Mouse (Mus musculus) lung, embryonic 16.5 days (tissue): Measurements from ENCODE around the gene Tef. TPM values are rescaled to one million over a fixed set of nuclear protein-coding genes. Genes with fewer than 3 reads are reported as not detected.
A peak's percentile ranks its signal among the peaks of the same experiment; 100 is the strongest.

ENCODE experiments used
- ATAC-seq: fragments of 200-750 bp; cut with Nextera tagmentation; 2 replicates; pipeline ENCODE4 v1.8.0; 2017; ENCODE audit warnings: low read depth, mild to moderate bottlenecking, moderate library complexity
- H3K27ac ChIP-seq: fragments of 300-500 bp; sonication (generic); 2 replicates; pipeline ENCODE4 v1.5.1; 2014; ENCODE audit warnings: mild to moderate bottlenecking, control low read depth, low read length
- H3K27me3 ChIP-seq: fragments of 300-500 bp; sonication (generic); 2 replicates; pipeline ENCODE4 v1.6.1; 2014; ENCODE audit warnings: low read depth, low read length, mixed read lengths; ENCODE audit not compliant: control insufficient read depth, insufficient read depth
- H3K36me3 ChIP-seq: fragments of 300-500 bp; sonication (generic); 2 replicates; pipeline ENCODE4 v1.6.1; 2014; ENCODE audit warnings: low read length; ENCODE audit not compliant: control insufficient read depth, insufficient read depth
- H3K4me1 ChIP-seq: fragments of 300-500 bp; sonication (generic); replicated peaks from 2 replicates; pipeline ENCODE4 v1.6.1; 2014; ENCODE audit warnings: low read length, mixed read lengths; ENCODE audit not compliant: control insufficient read depth, insufficient read depth
- H3K4me2 ChIP-seq: fragments of 300-500 bp; sonication (generic); 2 replicates; pipeline ENCODE4 v1.6.1; 2014; ENCODE audit warnings: low read depth, low read length, control low read depth
- H3K4me3 ChIP-seq: fragments of 300-500 bp; sonication (generic); 2 replicates; pipeline ENCODE4 v1.5.1; 2014; ENCODE audit warnings: mild to moderate bottlenecking, low read length, control low read depth
- H3K9ac ChIP-seq: fragments of 300-500 bp; sonication (generic); 2 replicates; pipeline ENCODE4 v1.6.1; 2014; ENCODE audit warnings: low read length, control low read depth
- H3K9me3 ChIP-seq: fragments of 300-500 bp; sonication (generic); 2 replicates; pipeline ENCODE4 v1.6.1; 2016; ENCODE audit warnings: low read length; ENCODE audit not compliant: control insufficient read depth
- WGBS: fragments of 180-500 bp; shearing (Covaris S2); extraction: QIAGEN DNeasy Blood & Tissue Kit; methylation state at CpG from one replicate; pipeline ENCODE4 v1.1.7; 2014; 5-methylcytosine and 5-hydroxymethylcytosine counted together
- polyA plus RNA-seq: library from polyadenylated mRNA; unstranded; fragments of >200 nt; fragmentation: Nextera tagmentation; extraction: Ambion mirVana; gene quantifications from 2 replicates; pipeline ENCODE4 v1.2.1, GENCODE M21; 2015

The Tef gene
- polyA plus RNA-seq, 1 experiment from 2014 or later: 32.4 TPM

DNA sequence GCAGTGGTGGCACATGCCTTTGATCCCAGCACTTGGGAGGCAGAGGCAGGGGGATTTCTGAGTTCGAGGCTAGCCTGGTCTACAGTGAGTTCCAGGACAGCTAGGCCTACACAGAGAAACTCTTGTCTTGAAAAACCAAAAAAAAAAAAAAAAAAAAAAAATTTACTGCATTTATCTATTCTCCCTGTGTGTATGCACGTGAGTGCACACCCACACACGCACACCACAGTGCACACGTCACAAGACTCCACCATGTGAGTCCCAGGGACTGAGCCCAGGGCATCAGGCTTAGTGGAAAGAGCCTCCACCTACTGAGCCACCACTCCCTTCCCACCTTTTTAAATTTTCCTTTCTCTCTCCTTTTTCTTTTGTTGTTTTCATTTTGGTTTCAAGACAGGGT lies 28.3 kb downstream of the Tef start:
- WGBS: 85% methylated on average over 4 of the region's 4 CpGs
- peaks cover 8% of the 10 kb centered on the region for H3K4me1 ChIP-seq
- no peak overlapping the region for H3K27ac ChIP-seq
- no peak overlapping the region for H3K4me3 ChIP-seq
- no peak overlapping the region for H3K4me2 ChIP-seq
- H3K27me3 ChIP-seq: no peaks in the 10 kb centered on the region
- ATAC-seq: no peak
- no peaks in the 10 kb centered on the region for H3K9me3 ChIP-seq
- H3K9ac ChIP-seq: no peak overlapping the region
- H3K36me3 ChIP-seq: peaks cover 6% of the 10 kb centered on the region; the same call in 1 of the 2 replicates

- ATAC-seq: peak; percentile 92
- no peak overlapping the region for H3K4me3 ChIP-seq
- WGBS: 12% methylated on average over 24 of the region's 24 CpGs
- H3K4me1 ChIP-seq: peaks cover 15% of the 10 kb centered on the region
- no peaks in the 10 kb centered on the region for H3K27me3 ChIP-seq
- no peaks in the 10 kb centered on the region for H3K9me3 ChIP-seq
- peak overlapping the region; percentile 34 for H3K4me2 ChIP-seq
- no peaks in the 10 kb centered on the region; the same call in 1 of the 2 replicates for H3K36me3 ChIP-seq
- H3K9ac ChIP-seq: peak overlapping the region; percentile 24
- peak overlapping the region; percentile 42; the same call in 1 of the 2 replicates for H3K27ac ChIP-seq
Measured at GRCm38 (mm10) chr15:81831136-81831825, 29.1 kb downstream of the Tef start.

DNA sequence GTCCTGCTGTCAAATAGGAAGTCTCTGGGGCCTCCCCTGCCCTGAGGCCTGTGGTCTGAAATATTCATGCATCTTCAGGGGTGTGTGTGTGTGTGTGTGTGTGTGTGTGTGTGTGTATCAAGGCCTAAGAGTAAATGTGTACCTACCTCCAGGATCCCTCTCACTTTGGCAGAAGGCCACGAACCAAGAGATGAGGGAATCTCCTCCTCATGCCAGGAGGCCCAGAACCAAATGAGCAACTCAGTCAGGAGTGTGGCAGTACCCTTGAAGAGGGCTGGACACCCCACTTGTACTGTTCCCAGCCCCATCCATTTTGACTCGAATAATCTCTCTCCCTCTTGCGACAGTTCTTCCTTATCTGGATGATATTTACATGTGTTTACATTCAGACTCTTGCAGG lies 30.0 kb downstream of the Tef start:
- no peak overlapping the region for H3K27ac ChIP-seq
- peaks cover 24% of the 10 kb centered on the region for H3K4me1 ChIP-seq
- no peak overlapping the region for H3K4me2 ChIP-seq
- 46% methylated on average over 3 of the region's 3 CpGs for WGBS
- no peaks in the 10 kb centered on the region; the same call in 1 of the 2 replicates for H3K36me3 ChIP-seq
- no peaks in the 10 kb centered on the region for H3K9me3 ChIP-seq
- no peak for ATAC-seq
- H3K4me3 ChIP-seq: no peak overlapping the region
- no peaks in the 10 kb centered on the region for H3K27me3 ChIP-seq
- no peak overlapping the region for H3K9ac ChIP-seq

- 61% methylated on average over 4 of the region's 4 CpGs for WGBS
- no peak overlapping the region for H3K27ac ChIP-seq
- H3K9me3 ChIP-seq: no peaks in the 10 kb centered on the region
- no peaks in the 10 kb centered on the region for H3K36me3 ChIP-seq
- H3K4me2 ChIP-seq: no peak overlapping the region
- H3K4me1 ChIP-seq: peaks cover 28% of the 10 kb centered on the region
- no peak overlapping the region for H3K9ac ChIP-seq
- ATAC-seq: no peak
- H3K4me3 ChIP-seq: no peak overlapping the region
- no peaks in the 10 kb centered on the region for H3K27me3 ChIP-seq
Measured at GRCm38 (mm10) chr15:81833481-81833880, 31.3 kb downstream of the Tef start.

- Histone ChIP-seq H3K4me2 (no peak overlapping the region), H3K27me3 (no peaks in the 10 kb centered on the region), H3K36me3 (no peaks in the 10 kb centered on the region), H3K27ac (no peak overlapping the region), H3K9ac (no peak overlapping the region), H3K4me1 (peaks cover 33% of the 10 kb centered on the region), H3K9me3 (no peaks in the 10 kb centered on the region), H3K4me3 (no peak overlapping the region)
- WGBS: 45% methylated on average over 3 of the region's 3 CpGs
- no peak for ATAC-seq
Measured at GRCm38 (mm10) chr15:81834171-81834841, 32.1 kb downstream of the Tef start.

- H3K9ac ChIP-seq: peak overlapping the region; percentile 61; the same call in 1 of the 2 replicates
- no peaks in the 10 kb centered on the region for H3K27me3 ChIP-seq
- no peak overlapping the region; the same call in 1 of the 2 replicates for H3K4me2 ChIP-seq
- H3K4me3 ChIP-seq: no peak overlapping the region
- H3K36me3 ChIP-seq: no peaks in the 10 kb centered on the region
- H3K9me3 ChIP-seq: no peaks in the 10 kb centered on the region
- H3K27ac ChIP-seq: no peak overlapping the region
- 69% methylated on average over 10 of the region's 10 CpGs for WGBS
- peaks cover 42% of the 10 kb centered on the region for H3K4me1 ChIP-seq
- no peak for ATAC-seq
Measured at GRCm38 (mm10) chr15:81835007-81835880, 33.0 kb downstream of the Tef start.

DNA sequence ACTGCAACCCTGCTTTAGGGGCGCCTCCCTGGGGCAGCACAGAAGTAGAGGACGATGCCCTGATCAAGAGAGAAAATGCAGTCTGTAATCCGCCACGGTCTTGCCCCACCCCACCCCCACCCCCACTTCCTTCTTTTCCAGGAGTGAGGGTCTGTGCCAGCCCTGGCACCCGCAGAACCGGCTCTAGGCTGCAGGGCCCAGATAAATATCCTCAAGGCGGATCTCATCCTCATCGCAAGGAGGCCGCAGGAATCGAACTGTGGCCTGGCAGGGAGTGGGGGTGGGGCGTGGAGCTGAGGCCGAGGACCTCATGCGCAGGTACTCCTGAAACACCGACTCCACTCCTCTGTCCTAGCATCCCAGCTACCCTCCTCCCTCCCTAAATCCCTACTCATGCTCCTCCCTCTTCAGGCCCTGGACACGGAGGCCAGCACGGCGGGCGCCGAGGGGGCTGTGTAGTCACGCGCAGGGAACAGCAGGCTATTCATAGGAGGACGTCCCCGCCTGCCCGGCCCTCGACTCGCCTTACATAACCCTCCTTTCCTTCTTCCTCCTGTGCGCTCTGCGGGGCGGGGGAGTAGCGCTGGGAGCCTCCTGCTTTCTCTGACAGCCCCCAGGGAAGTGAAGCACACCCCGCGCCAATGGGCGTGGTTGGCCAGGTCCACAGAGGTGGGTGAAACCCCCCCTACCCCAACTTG lies 34.1 kb downstream of the Tef start:
- Histone ChIP-seq H3K27me3 (no peaks in the 10 kb centered on the region), H3K27ac (peak overlapping the region; percentile 64), H3K4me1 (peaks cover 38% of the 10 kb centered on the region), H3K4me3 (peak overlapping the region; percentile 42), H3K36me3 (no peaks in the 10 kb centered on the region), H3K9ac (peak overlapping the region; percentile 61), H3K4me2 (peak overlapping the region; percentile 60), H3K9me3 (no peaks in the 10 kb centered on the region)
- WGBS: 2% methylated on average over 32 of the region's 33 CpGs
- peak; percentile 89 for ATAC-seq

DNA sequence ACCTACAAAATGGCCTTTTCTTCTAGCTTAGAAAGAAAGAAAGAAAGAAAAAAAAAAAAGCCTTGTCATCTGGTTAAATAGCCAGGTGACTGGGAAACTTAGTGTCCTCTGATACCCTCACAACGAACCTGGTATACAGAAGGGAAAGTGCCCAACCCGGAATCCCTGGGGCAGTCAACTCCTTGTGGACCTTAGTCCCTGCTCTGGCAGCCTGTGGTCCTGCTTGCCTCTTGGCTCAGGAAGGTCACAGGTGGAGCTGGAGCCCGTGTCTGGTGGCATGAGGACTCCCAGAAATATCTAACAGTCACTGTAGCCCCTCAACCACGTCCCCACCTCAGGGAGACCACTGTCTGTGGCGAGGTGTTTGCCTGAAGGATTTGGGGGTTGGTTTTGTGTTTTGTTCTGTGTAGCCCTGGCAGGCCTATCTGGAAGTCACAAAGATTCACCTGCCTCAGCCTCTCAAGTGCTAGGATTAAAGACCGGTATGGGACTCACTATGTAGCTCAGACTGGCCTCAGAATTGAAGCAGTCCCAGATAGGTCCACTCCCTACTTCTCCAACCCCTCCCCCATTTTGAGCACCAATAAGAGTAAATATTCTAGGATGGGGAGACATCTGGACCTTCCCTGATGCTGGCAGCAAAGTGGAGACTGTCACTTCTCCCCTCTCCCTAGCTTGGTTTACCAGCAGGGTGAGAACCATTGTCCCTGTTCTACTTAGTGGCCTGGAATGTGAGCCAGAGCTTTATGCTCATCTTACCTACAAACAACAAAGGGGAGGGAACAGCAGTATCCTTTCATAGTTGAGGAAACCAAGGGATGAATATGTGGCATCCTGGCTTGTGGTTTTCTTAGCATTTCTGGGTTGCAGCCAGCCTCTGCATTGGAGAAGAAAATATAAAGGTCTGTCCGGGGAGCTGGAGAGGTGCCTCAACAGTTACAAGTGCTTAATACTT lies 35.0 kb downstream of the Tef start:
- Histone ChIP-seq H3K4me2 (peak overlapping the region; percentile 60; the same call in 1 of the 2 replicates), H3K36me3 (no peaks in the 10 kb centered on the region), H3K27ac (peak overlapping the region; percentile 64), H3K4me3 (no peak overlapping the region; the same call in 1 of the 2 replicates), H3K9me3 (no peaks in the 10 kb centered on the region), H3K4me1 (peaks cover 36% of the 10 kb centered on the region), H3K27me3 (no peaks in the 10 kb centered on the region), H3K9ac (no peak overlapping the region)
- no peak for ATAC-seq
- 56% methylated on average over 7 of the region's 7 CpGs for WGBS
